Mouse (Mus musculus): ENCODE results near the gene Acsl1. TPM values are rescaled to one million over a fixed set of nuclear protein-coding genes. Genes with fewer than 3 reads are reported as not detected.

Gene Acsl1
- 7.3 and 9.8 TPM in 2 replicates for polyA plus RNA-seq (2016; fragmentation: Nextera tagmentation; extraction: Ambion mirVana)

DNA sequence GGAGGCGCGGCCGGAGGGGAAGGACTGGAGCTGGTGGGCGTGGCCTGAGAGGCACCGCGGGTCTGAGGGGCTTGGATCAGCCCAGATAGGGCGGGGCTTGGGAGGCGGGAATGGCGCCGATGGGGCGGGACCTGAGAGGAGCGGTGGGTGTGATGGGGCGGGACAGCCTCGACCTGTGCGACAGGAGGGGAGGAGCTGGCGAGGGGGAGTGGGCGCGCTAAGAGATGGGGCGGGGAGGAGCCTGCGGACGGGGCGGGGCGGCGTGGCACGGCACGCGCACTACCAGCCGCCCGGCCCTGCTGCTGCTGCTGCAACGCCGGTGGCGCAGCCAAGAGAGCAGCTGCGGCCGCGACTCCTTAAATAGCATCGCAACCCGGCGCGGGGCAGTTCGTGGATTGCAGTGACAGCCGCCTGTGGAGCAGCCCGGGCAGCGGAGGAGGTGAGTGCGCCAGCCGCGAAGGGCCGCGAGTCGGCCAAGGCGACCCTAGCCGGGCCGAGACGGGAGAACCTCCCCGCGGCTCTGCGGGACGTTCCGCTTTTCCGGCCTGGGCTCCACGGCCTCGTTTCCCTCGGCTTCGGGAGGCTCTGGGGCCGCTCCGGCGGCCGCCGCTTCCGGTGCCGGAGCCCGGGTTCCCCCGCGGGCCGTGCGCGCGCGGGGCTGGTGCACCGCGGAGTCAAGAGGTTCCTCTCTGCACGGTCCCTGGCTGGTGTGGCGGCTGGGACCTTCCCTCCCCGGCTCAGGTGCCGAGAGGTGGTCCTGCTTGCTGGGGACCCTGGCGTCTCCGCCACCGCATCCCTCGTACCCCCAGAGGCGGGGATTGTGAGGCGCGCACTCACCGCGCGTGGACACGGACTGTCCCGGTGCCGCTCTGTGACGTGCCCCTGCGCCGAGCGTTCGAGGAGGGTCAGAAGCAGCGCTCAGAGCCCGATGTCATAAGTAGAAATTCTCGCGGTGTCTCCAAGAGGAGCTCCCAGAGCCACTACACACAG is at the start of gene Acsl1:
Gene Acsl1, plus strand, starts transcription at position 246 of the 990 bp plus-strand sequence.
- Histone ChIP-seq H3K27me3 (ENCODE audit: insufficient read depth, poor library complexity, severe bottlenecking) (peaks cover 17% of the 10 kb centered on the region), H3K27ac (peak within 1 kb of the TSS; percentile 88), H3K9me3 (no peaks in the 10 kb centered on the region), H3K4me1 (replicated peaks) (peaks cover 10% of the 10 kb centered on the region), H3K36me3 (no peaks in the 10 kb centered on the region), H3K4me3 (peak within 1 kb of the TSS; percentile 91)
- peak; percentile 99 for DNase-seq (ENCODE audit: low spot score)
- WGBS, result under 1% methylated on average over 106 of the region's 106 CpGs

DNA sequence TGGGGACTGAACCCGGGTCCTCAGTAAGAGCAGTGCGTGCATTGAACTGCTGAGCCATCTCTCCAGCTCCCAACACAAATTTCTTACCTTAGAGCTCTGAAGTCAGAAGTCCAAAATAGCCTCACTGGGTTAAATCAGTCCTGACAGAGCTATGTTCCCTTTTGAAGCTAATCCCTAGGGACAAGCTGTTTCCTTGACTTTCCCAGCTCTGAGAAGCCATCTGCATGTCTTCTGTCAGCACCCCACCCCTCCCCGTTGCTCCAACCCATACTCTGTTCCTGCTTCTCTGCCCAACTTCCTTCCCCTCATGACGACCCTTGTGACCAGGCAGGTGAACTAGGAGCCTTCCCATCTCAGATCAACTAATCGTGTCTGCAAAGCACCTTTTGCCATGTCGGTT is 49.3 kb upstream of the Acsl1 start:
- Histone ChIP-seq H3K27ac (no peak overlapping the region), H3K9me3 (no peaks in the 10 kb centered on the region)
- 73% methylated on average over 6 of the region's 6 CpGs for WGBS

DNA sequence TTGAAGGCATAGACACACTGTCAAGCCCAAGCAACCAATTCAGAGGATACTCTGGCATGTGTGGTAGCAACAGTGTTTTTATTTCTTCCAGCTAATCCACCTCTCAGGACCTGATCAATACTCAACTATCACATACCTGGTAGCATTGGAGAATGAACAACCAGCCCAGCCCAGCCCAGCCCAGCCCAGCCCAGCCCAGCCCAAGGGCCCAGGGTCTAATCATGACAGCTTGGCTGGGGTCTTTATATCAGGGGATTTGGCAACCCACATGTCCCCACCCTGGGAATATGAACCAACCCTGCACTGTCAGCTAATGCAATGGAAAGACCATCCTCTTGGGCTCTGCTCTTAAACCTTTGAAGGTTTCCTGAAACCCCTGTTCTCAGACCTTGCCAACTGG is 42.9 kb upstream of the Acsl1 start:
- no peaks in the 10 kb centered on the region for H3K27me3 ChIP-seq (ENCODE audit: insufficient read depth, poor library complexity, severe bottlenecking)
- H3K27ac ChIP-seq, result no peak overlapping the region
- no peaks in the 10 kb centered on the region for H3K4me1 ChIP-seq (replicated peaks)
- no peaks in the 10 kb centered on the region for H3K9me3 ChIP-seq
- no peaks in the 10 kb centered on the region for H3K36me3 ChIP-seq
- no peak overlapping the region for H3K4me3 ChIP-seq
- no peak for DNase-seq (ENCODE audit: low spot score)

More for the DNA sequence above, 49.3 kb upstream of the Acsl1 start:
- no peak for DNase-seq (ENCODE audit: low spot score)
- Histone ChIP-seq H3K4me3 (no peak overlapping the region), H3K27me3 (ENCODE audit: insufficient read depth, poor library complexity, severe bottlenecking) (no peaks in the 10 kb centered on the region), H3K36me3 (no peaks in the 10 kb centered on the region), H3K4me1 (replicated peaks) (no peaks in the 10 kb centered on the region)

DNA sequence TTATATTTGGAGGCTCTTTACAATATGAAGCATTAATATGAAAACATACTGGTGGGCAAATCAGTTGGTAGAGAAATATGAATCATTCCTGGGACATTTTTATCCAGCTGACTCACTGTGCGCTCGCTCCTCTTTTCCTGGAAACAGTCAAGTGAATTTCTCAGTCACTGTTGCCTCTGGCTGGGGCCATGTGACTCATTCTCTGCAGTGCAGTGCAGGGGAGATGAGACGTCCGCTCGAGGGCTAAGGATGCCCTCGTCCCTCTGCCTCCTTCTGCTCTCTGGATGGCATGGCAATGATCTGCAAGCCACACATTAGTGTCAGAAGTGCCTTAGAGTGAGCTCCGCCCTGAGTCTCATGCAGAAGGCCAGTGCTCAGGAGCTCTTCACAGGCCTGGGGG is 41.0 kb upstream of the Acsl1 start:
- no peaks in the 10 kb centered on the region for H3K9me3 ChIP-seq
- no peak overlapping the region for H3K4me3 ChIP-seq
- no peak overlapping the region for H3K27ac ChIP-seq
- 75% methylated on average over 7 of the region's 7 CpGs for WGBS
- no peaks in the 10 kb centered on the region for H3K4me1 ChIP-seq (replicated peaks)
- H3K27me3 ChIP-seq (ENCODE audit: insufficient read depth, poor library complexity, severe bottlenecking), result no peaks in the 10 kb centered on the region
- no peaks in the 10 kb centered on the region for H3K36me3 ChIP-seq
- DNase-seq (ENCODE audit: low spot score), result no peak

DNA sequence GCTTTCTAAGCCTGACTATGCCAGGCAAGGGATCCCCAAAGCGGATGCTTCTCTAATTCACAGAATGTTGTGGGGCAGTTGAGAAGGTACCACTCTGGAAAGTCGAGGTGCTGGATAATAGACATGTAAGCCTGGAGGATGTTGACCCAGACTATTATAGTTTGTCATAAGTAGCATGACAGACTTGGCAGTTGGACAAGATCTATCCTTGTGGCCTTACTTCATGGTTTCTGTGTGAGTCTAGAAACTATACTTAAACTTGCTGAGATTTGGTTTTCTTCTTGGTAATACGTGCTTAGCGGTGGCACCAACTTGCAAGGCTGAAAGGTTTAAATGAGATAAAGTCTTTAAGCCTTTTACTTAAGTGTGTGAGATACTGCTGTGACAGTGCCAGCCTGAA is 38.9 kb upstream of the Acsl1 start:
- WGBS, result 91% methylated on average over 4 of the region's 4 CpGs
- H3K27ac ChIP-seq, result no peak overlapping the region

DNA sequence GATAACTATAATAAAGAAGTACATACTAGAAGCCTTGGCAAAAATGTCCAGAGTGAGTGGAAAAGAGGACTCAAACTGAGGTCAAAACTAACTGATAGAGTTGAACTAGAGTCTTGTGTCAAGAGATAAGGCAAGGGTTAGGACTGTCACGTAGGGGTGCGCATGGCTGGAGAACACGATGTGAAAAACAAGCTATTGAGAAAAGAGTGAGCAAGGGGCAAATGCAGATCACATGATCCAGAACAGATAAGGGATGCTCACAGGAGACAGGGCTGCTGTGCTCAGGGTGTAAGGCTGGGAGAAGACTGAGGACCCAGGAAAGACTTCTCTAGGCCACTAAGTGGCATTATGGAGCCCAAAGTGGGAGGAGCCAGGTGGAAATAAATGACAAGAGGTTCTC is 38.3 kb upstream of the Acsl1 start:
- Histone ChIP-seq H3K27me3 (ENCODE audit: insufficient read depth, poor library complexity, severe bottlenecking) (no peaks in the 10 kb centered on the region), H3K4me1 (replicated peaks) (no peaks in the 10 kb centered on the region), H3K9me3 (no peaks in the 10 kb centered on the region), H3K27ac (no peak overlapping the region), H3K36me3 (no peaks in the 10 kb centered on the region), H3K4me3 (no peak overlapping the region)
- DNase-seq (ENCODE audit: low spot score), result no peak
- WGBS, result 93% methylated on average over 3 of the region's 3 CpGs

More for the DNA sequence above, 38.9 kb upstream of the Acsl1 start:
- Histone ChIP-seq H3K9me3 (no peaks in the 10 kb centered on the region), H3K27me3 (ENCODE audit: insufficient read depth, poor library complexity, severe bottlenecking) (no peaks in the 10 kb centered on the region), H3K36me3 (no peaks in the 10 kb centered on the region), H3K4me3 (no peak overlapping the region), H3K4me1 (replicated peaks) (no peaks in the 10 kb centered on the region)
- no peak for DNase-seq (ENCODE audit: low spot score)

DNA sequence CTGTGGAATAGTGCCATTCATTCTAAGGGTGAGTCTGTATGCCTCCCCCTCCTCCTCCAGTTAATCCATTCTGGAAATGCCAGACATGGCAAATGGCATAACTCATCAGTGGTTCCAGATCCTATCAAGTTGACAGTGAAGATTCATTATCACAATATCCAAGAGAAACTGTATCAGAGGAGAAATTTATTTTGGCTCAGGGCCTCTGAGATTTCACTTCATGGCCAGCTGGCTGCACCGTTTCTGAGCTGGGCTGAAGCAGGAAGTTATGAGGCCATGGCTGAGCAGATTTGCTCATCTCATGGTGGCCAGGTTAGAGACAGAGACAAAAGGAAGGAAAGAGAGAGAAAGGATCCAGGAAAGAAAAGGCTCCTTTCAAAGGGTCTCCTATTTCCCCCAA is 37.2 kb upstream of the Acsl1 start:
- Histone ChIP-seq H3K9me3 (no peaks in the 10 kb centered on the region), H3K27me3 (ENCODE audit: insufficient read depth, poor library complexity, severe bottlenecking) (no peaks in the 10 kb centered on the region; the same call in 1 of the 2 replicates), H3K4me3 (no peak overlapping the region), H3K27ac (no peak overlapping the region), H3K36me3 (no peaks in the 10 kb centered on the region), H3K4me1 (replicated peaks) (no peaks in the 10 kb centered on the region)
- DNase-seq (ENCODE audit: low spot score), result no peak
- WGBS, result 80% methylated on average over 1 of the region's 1 CpGs

DNA sequence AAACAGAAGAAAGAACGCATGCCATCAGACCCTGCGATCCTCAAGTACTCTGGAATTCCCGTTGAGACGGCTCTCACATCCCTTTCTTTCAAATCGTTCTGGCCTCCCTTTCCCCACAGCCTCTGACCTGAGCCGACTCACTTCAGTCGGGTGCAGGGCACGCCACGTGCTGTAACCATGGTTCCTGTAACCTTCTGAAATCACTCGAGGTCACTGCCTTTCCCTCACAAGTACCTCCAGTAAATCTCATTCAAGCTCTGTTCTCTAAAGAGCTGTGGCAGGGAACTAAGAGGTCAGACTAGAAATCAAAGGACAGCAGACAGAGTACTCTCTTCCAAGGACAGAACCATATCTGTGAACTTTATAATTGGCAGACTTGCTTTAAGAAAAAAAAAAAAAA is 32.3 kb upstream of the Acsl1 start:
- no peak for DNase-seq (ENCODE audit: low spot score)
- no peak overlapping the region for H3K4me3 ChIP-seq
- no peak overlapping the region for H3K27ac ChIP-seq
- no peaks in the 10 kb centered on the region for H3K4me1 ChIP-seq (replicated peaks)
- H3K36me3 ChIP-seq, result no peaks in the 10 kb centered on the region
- WGBS, result 73% methylated on average over 10 of the region's 10 CpGs
- no peaks in the 10 kb centered on the region for H3K9me3 ChIP-seq
- no peaks in the 10 kb centered on the region; the same call in 1 of the 2 replicates for H3K27me3 ChIP-seq (ENCODE audit: insufficient read depth, poor library complexity, severe bottlenecking)

DNA sequence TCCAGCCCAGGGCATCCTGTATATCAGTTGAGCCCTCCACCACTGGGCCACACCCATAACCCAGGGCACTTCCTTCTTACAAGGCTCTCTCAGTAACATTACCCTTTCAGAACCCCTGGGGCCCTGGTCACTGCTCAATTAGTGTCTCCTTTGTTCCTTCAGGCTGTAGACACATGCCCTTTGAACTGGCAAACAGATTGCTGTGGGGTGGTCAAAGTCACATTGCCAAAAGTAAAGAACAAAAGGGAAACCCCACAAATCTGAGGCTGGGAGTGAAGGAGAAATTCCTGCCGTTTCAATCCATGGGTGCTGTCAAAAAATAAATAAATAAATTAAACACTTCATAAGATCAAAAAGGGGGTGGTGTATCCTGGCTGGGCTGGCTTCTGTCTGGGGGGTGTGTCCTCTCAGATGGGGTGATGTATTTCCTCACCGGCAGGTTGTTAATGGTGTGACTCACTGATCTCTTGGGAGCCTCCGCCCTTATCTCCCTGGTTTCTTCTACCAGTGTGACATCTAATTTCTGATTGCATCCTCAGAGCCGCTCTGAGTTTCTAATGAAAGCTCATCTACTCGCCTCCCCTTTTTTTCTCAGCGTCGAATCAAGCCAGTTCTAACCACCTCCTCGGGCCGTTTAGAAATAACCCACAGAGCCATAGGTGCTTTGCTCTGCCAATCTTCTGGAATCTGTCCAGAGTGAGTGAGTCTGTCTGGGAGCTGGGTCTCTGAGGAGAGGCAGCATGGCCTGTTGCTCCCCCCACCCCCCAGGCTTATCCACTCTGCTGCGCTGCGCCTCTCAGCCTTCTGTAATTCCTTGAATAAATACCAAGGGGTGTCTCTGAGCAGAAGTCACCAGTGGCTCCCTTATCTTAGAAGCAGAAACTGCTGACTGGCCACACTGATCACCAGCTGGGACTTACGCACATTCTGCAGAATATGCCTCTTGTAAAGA is 24.6 kb upstream of the Acsl1 start:
- WGBS, result 52% methylated on average over 12 of the region's 12 CpGs
- no peak overlapping the region for H3K27ac ChIP-seq
- peaks cover 7% of the 10 kb centered on the region; the same call in 1 of the 2 replicates for H3K4me1 ChIP-seq (replicated peaks)
- H3K4me3 ChIP-seq, result no peak overlapping the region
- H3K9me3 ChIP-seq, result no peaks in the 10 kb centered on the region
- peak; percentile 28 for DNase-seq (ENCODE audit: low spot score)
- peaks cover 26% of the 10 kb centered on the region for H3K27me3 ChIP-seq (ENCODE audit: insufficient read depth, poor library complexity, severe bottlenecking)
- H3K36me3 ChIP-seq, result no peaks in the 10 kb centered on the region

DNA sequence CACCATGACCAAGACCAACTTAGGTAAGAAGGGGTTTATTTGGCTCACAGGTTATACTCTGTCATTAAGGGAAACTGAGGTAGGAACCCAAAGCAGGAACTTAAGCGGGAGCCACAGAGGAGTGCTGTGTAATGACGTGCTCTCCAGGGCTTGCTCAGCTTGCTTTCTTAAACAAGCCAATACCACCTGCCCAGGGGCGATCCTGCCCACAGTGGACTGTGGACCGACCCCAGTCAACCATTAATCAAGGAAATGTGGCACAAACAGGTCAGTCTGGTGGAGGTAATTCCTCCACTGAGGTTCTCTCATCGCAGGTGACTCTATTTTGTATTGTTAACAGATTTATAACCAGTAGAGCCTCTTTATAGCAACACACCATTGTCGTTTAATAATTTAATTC is 23.5 kb upstream of the Acsl1 start:
- peaks cover 26% of the 10 kb centered on the region for H3K27me3 ChIP-seq (ENCODE audit: insufficient read depth, poor library complexity, severe bottlenecking)
- DNase-seq (ENCODE audit: low spot score), result no peak
- no peak overlapping the region for H3K4me3 ChIP-seq
- WGBS, result 86% methylated on average over 6 of the region's 6 CpGs
- no peaks in the 10 kb centered on the region for H3K9me3 ChIP-seq
- H3K27ac ChIP-seq, result no peak overlapping the region
- no peaks in the 10 kb centered on the region for H3K36me3 ChIP-seq
- H3K4me1 ChIP-seq (replicated peaks), result peaks cover 7% of the 10 kb centered on the region; the same call in 1 of the 2 replicates

DNA sequence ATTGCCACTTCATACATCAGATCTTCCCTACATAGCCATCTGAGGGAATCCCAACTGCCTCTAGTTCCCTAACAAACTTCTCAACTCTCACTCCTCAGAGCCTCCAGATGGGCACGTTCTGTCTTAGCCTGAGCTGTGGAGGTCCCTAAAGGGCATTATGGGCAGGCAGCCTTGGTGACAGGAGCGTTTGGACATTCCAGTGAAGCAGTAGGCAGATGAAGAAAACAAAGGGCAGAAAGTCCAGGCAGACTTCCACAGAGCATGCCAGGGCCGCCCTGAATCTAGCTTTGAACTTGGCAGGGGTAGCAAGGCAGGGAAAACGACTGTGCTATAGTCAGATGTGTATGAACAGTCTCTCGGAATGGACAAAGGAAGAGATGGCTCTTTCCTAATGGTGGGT is 22.2 kb upstream of the Acsl1 start:
- H3K27me3 ChIP-seq (ENCODE audit: insufficient read depth, poor library complexity, severe bottlenecking), result peaks cover 26% of the 10 kb centered on the region
- H3K4me1 ChIP-seq (replicated peaks), result peaks cover 7% of the 10 kb centered on the region; the same call in 1 of the 2 replicates
- DNase-seq (ENCODE audit: low spot score), result no peak
- H3K4me3 ChIP-seq, result no peak overlapping the region
- no peaks in the 10 kb centered on the region for H3K9me3 ChIP-seq
- H3K36me3 ChIP-seq, result no peaks in the 10 kb centered on the region
- no peak overlapping the region for H3K27ac ChIP-seq
- WGBS, result 87% methylated on average over 5 of the region's 5 CpGs

DNA sequence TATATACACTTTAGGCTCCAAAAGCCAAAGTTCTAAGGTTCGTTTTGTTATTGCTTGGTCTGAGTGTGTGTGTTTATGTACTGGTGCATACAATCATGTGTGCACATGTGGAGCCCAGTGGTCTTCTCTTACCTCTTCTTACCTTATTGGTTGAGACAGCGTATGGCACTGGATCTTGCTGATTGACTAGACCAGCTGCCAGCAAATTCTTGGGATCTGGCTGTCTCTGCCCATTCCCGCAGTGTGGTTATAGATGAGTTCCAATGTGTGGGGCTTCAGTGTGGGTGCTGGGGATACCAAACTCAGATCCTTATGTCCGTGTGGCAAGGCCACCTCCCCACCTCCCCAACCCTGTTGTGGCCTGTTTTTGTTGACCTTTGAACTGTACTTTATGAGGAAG is 21.8 kb upstream of the Acsl1 start:
- H3K36me3 ChIP-seq, result no peaks in the 10 kb centered on the region
- no peak for DNase-seq (ENCODE audit: low spot score)
- H3K4me3 ChIP-seq, result no peak overlapping the region
- peaks cover 26% of the 10 kb centered on the region for H3K27me3 ChIP-seq (ENCODE audit: insufficient read depth, poor library complexity, severe bottlenecking)
- H3K27ac ChIP-seq, result no peak overlapping the region
- peaks cover 1% of the 10 kb centered on the region for H3K9me3 ChIP-seq
- peaks cover 7% of the 10 kb centered on the region; the same call in 1 of the 2 replicates for H3K4me1 ChIP-seq (replicated peaks)
- 87% methylated on average over 4 of the region's 4 CpGs for WGBS

Data from hindbrain, embryonic 10.5 days (tissue).